7 mouse cellular contexts compared by ENCODE assay signal in the genomic region with DNA sequence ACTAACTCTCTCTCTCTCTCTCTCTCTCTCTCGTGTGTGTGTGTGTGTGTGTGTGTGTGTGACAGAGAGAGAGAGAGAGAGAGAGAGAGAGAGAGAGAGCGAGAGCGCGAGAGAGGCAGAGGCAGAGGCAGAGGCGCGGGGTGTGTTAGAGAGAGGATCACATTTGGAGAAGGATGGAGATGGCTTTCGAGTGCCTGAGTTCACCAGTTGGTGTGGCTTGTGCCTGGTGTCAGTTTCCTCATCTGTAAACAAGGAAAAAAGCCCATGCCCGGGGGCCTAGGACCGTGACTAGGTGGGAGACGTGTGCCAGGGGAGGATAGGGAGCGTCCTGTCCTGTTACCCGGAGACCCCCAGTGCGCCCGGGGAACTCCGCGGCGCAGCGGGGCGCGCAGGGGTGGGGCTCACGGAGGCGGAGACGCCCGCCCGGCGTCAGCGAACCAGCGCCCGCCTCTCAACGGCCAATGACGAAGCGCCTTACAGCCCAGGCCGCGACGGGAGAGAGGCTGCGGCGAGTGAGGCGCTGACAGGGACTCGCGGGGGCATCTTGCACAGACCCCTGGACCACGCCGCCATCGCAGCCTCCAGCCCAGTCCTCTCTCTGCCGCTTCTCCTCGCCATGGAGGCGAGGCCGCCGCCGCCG. TPM values are rescaled to one million over a fixed set of nuclear protein-coding genes. Genes with fewer than 3 reads are reported as not detected.
DNase-seq lines count a peak whose midpoint lies in the region; ATAC-seq lines count a peak whose summit lies in the region.

A gene (plus strand): TSS at position 485 of the 640 bp plus-strand sequence.

- peak; percentile 92 to 93 for DNase-seq in adrenal gland, adult 18-20 months (ENCODE audit: low spot score in 2 of 2)
- peak; percentile 95 for DNase-seq in embryo, embryonic 11 days
- peak; percentile 88 to 89 for DNase-seq in gastrocnemius, postnatal 36 days
- peak; percentile 94 for DNase-seq in left cerebral cortex, postnatal 36 days (ENCODE audit: low spot score in 2 of 2)
- peak; percentile 98 for DNase-seq in midbrain, embryonic 11.5 days (ENCODE audit: low spot score, missing footprints)
- peak; percentile 78 for DNase-seq in skeletal muscle tissue, adult 2 months (ENCODE audit: low read depth, low spot score)

- H3K27me3 ChIP-seq in intestine, embryonic 16.5 days (replicated peaks; ENCODE audit: control insufficient read depth, insufficient read depth, low read length), result no peaks in the 10 kb centered on the region
- H3K27me3 ChIP-seq in midbrain, embryonic 11.5 days (ENCODE audit: control insufficient read depth, insufficient read depth, low read length), result peaks cover 4% of the 10 kb centered on the region; the same call in 1 of the 2 replicates

- peak within 1 kb of the TSS; percentile 88 for H3K9ac ChIP-seq in intestine, embryonic 16.5 days (ENCODE audit: low read depth, low read length)
- peak within 1 kb of the TSS; percentile 88 for H3K9ac ChIP-seq in midbrain, embryonic 11.5 days (ENCODE audit: low read length)

- H3K27ac ChIP-seq in intestine, embryonic 16.5 days (ENCODE audit: low read length), result peak within 1 kb of the TSS; percentile 78
- H3K27ac ChIP-seq in midbrain, embryonic 11.5 days (ENCODE audit: low read depth, low read length), result peak within 1 kb of the TSS; percentile 60

- no peaks in the 10 kb centered on the region for H3K9me3 ChIP-seq in intestine, embryonic 16.5 days (ENCODE audit: control insufficient read depth, low read length)
- no peaks in the 10 kb centered on the region for H3K9me3 ChIP-seq in midbrain, embryonic 11.5 days (ENCODE audit: control insufficient read depth, low read length)

- peak; percentile 99 for ATAC-seq in intestine, embryonic 16.5 days
- ATAC-seq in midbrain, embryonic 11.5 days (ENCODE audit: low FRiP score), result peak; percentile 98

- H3K36me3 ChIP-seq in intestine, embryonic 16.5 days (ENCODE audit: control insufficient read depth, insufficient read depth, low read length), result no peaks in the 10 kb centered on the region
- H3K36me3 ChIP-seq in midbrain, embryonic 11.5 days (ENCODE audit: control insufficient read depth, insufficient read depth, low read length), result no peaks in the 10 kb centered on the region

- peaks cover 17% of the 10 kb centered on the region for H3K4me1 ChIP-seq in intestine, embryonic 16.5 days (ENCODE audit: control insufficient read depth, insufficient read depth, low read length)
- peaks cover 11% of the 10 kb centered on the region; the same call in 1 of the 2 replicates for H3K4me1 ChIP-seq in midbrain, embryonic 11.5 days (ENCODE audit: control insufficient read depth, insufficient read depth, low read length)

- intact Hi-C loops in gastrocnemius, postnatal 36 days (cut with DNase I), result no loop called here
- intact Hi-C loops in left cerebral cortex, postnatal 36 days (cut with DNase I), result loop anchor here (1.0 to 5.0 kb wide), 3 partner anchors 42 to 79 kb away; no protein-coding TSS in a partner anchor

- WGBS in intestine, embryonic 16.5 days, result 1% methylated on average over 48 of the region's 50 CpGs
- 0% methylated on average over 38 of the region's 50 CpGs for WGBS in midbrain, embryonic 11.5 days

- H3K4me2 ChIP-seq in intestine, embryonic 16.5 days (ENCODE audit: low read depth, low read length), result peak within 1 kb of the TSS; percentile 78
- peak within 1 kb of the TSS; percentile 79 for H3K4me2 ChIP-seq in midbrain, embryonic 11.5 days

- peak within 1 kb of the TSS; percentile 87 for H3K4me3 ChIP-seq in intestine, embryonic 16.5 days (ENCODE audit: low read length)
- H3K4me3 ChIP-seq in midbrain, embryonic 11.5 days (ENCODE audit: low read depth, low read length), result peak within 1 kb of the TSS; percentile 91

RNA-seq across cellular contexts. Expression of the gene that starts here (rescaled TPM):
- 100 to 1,000 TPM; 105 to 131 TPM for total RNA-seq in adrenal gland, adult 18-20 months (2021)
- total RNA-seq in gastrocnemius, postnatal 36 days (2021), result 10 to 100 TPM; 15.5 to 20.6 TPM
- polyA plus RNA-seq in intestine, embryonic 16.5 days (2015; fragmentation: Nextera tagmentation; extraction: Ambion mirVana), result 29.0 and 53.6 TPM in 2 replicates
- total RNA-seq in left cerebral cortex, postnatal 36 days (2021), result 100 to 1,000 TPM; 239 to 240 TPM
- 109 and 111 TPM in 2 replicates for polyA plus RNA-seq in midbrain, embryonic 11.5 days (2014; fragmentation: Nextera tagmentation; extraction: Ambion mirVana)

Comparison
In these comparisons a context has a peak if more than half of its experiments do, and no peak if none do; other contexts are left out.
1. Peak in every context shown above with its lines: DNase-seq, ATAC-seq, H3K4me3 ChIP-seq and H3K27ac ChIP-seq.
2. RNA of the gene that starts here (total RNA-seq): 239 to 240 TPM in left cerebral cortex, postnatal 36 days and 105 to 131 TPM in adrenal gland, adult 18-20 months; 15.5 to 20.6 TPM in gastrocnemius, postnatal 36 days; every median in the first group is over 4 times any median in the second.